Mouse (Mus musculus) Patski (cell line): ENCODE results near the gene Samd15. TPM values are rescaled to one million over a fixed set of nuclear protein-coding genes. Genes with fewer than 3 reads are reported as not detected.
"Not testable (repeated sequence)": the region's sequence is repeated elsewhere in the genome, so short reads cannot be mapped to it uniquely, and the experiment has no call there.

Source experiments
- ATAC-seq: fragments of 100-300 bp; one replicate; pipeline ENCODE4 v1.8.0; 2021
- CTCF ChIA-PET: fragments of 350-600 bp; sonication (Branson Sonifier 250); formaldehyde crosslinking; loops from one replicate; lab custom pipeline; 2022; ENCODE audit warnings: inconsistent platforms; lab: Charles Lee
- POLR2A ChIA-PET: fragments of 350-600 bp; sonication (Branson Sonifier 250); formaldehyde crosslinking; loops from one replicate; lab custom pipeline; 2022; ENCODE audit warnings: antibody characterized with exemption, inconsistent platforms; lab: Charles Lee
- DNase-seq: peaks from one replicate; pipeline ENCODE4 v3.0.0-alpha.2; 2011; ENCODE audit warnings: low read depth, low spot score
- H3K27me3 ChIP-seq: fragments of 371-371 bp; one replicate; pipeline ENCODE4 v1.5.1; 2021
- CTCF ChIP-seq: fragments of 100-300 bp; IDR thresholded peaks from one replicate; pipeline ENCODE4 v1.5.1; 2021
- in situ Hi-C: fragments of 300-500 bp; cut with MboI; formaldehyde crosslinking; loops from 3 replicates; pipeline ENCODE4 v1.11.1; 2018; ENCODE audit warnings: low pct_unique_long_range_greater_than_20kb, mixed read lengths
- polyA plus RNA-seq: library from polyadenylated mRNA; unstranded; gene quantifications from one replicate; pipeline ENCODE4 v1.2.3, GENCODE M21; 2021

The Samd15 gene
- polyA plus RNA-seq = 1.2 TPM

DNA sequence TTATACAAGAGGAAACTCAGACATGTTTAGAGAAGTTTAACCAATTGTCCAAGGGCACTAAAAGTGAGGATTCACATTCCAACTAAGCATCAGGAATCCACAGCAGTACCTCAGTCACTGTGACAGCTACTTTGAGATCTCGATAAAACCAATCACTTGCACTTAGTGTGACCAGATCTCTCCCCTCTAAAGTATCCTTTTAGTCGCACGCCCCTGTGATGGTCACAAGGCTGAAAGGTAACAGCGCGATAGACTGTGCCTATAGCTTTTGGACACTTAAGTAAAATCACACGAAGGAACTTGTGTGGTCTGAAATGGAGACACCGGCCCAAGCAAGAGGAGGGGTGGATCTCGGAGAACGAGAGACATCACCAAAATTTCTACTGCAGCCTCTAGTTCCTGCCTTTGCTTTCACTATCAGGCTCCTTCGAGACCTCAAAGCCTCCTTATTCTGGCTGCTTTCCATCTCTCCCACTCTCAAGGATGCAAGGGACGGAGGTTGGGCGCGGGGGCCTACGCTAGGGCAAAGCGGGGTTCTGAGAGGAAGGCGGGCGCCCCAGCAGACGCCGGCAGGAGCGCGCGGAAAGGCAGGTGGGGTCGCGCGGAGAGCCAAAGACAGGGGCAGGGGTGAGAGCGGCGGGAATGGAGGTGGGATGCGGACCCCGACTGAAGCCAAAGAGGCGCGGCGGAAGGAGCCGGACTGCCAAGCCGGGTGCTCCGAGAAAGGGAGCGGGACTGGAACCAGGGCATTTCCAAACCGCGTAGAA is at the start of gene Samd15:
Samd15 (plus strand) TSS at position 518 of the 767 bp plus-strand sequence.
- DNase-seq = no peak
- TF ChIP-seq CTCF = no peak
- CTCF ChIA-PET = no interaction called here
- in situ Hi-C loops = no loop called here
- POLR2A ChIA-PET = no interaction called here
- peak; percentile 58 for ATAC-seq
- no peaks in the 10 kb centered on the region for H3K27me3 ChIP-seq

DNA sequence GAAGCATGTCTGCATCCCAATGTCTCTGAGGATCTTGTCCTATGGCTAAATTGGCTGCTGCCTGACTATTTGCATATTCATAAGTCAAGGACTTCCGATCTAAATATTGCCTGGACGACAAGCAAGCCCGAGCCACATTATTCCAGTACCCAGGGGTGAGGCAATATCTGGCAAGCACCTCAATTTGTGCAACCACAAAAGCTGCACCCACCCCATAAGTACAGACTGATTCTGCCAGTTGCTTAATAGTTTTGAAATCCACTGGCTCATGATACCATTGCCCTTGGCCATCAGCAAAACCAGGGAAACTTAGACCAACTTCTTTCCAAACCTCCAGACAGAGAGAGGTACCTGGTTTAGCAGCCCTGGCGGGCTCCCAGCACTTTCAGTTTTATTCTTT is 45.1 kb upstream of the Samd15 start:
- CTCF ChIA-PET, H3K27me3 ChIP-seq, POLR2A ChIA-PET, ATAC-seq, DNase-seq, in situ Hi-C loops: not testable (repeated sequence)

DNA sequence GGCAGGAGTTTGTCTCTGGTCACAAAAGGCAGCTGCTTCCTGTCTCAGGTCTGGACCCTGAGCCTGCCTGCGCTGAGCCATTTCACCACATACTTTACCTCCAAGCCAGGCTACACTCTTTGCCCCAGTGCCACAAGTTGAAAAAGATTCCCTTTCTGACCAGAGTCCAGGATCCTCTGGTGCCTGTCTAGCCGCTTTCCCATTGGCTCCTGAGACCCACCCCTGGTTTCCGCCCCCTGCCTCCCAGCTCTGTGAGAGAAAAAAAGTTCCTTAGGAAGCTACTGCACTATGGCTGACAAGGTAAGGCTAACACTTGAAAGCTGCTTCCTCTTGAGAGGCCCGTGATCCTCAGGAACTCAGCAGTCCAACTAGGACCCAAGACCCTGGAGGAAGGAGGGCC is 42.2 kb upstream of the Samd15 start:
- no peak for DNase-seq
- ATAC-seq = no peak
- no peak for TF ChIP-seq CTCF
- in situ Hi-C loops = no loop called here
- CTCF ChIA-PET = interaction anchor here (1.3 kb wide), 1 partner anchor 36 kb away, joined by 5 read pairs; no protein-coding TSS in a partner anchor
- no peaks in the 10 kb centered on the region for H3K27me3 ChIP-seq
- POLR2A ChIA-PET = no interaction called here

DNA sequence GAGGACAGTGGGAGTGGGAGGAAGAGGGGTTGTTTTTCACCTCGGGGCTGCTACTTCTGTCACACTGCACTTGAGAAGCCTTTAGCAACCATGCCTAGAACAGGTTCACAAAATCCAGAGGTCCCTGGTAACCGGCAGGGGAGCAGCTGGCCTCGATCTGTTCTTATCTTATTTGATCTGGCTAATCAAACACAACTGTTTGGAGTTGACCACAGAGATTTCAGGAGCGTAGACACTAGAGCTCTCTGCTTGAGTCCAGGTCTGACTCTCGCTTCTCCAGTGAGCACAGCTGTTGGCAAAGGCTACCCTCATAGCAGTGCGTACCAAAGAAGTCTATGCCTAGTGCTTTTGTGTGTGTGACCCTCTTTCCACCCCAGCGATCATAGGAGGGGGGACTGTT is 41.4 kb upstream of the Samd15 start:
- ChIA-PET POLR2A (interaction anchor here (0.7 kb wide), 1 partner anchor 12 kb away, joined by 3 read pairs; no protein-coding TSS in a partner anchor), CTCF (no interaction called here)
- no peak for TF ChIP-seq CTCF
- in situ Hi-C loops = no loop called here
- DNase-seq = no peak
- no peaks in the 10 kb centered on the region for H3K27me3 ChIP-seq
- no peak for ATAC-seq

GRCm38 (mm10) chr12:87160310-87160709 is 39.2 kb upstream of the Samd15 start:
- no peak for DNase-seq
- H3K27me3 ChIP-seq = no peaks in the 10 kb centered on the region
- no peak for TF ChIP-seq CTCF
- CTCF ChIA-PET = no interaction called here
- POLR2A ChIA-PET = interaction anchor here (0.9 kb wide), 1 partner anchor 12 kb away, joined by 8 read pairs; the partner anchor contains the start of gene Pomt2
- ATAC-seq = no peak
- in situ Hi-C loops = no loop called here

DNA sequence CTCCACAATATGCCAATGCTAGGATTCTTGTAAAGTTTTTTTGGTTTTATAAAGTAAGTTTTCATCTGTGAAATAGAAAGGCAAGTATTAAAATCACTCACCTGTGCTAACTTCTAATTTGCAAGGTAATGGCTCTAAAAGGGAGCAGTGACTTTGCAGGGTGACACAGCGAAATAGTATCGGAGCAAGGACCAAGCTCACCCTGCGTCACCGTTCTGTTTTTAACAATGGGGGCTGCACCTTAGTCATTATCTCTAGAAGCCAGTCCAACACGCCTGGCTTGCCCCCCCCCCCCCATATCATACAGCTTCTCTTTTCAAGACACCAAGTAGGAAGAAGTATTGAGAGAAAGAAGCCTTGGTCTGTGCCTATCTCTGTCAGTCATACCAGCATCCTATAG is 38.7 kb upstream of the Samd15 start:
- DNase-seq (no peak), ATAC-seq (no peak)
- no peaks in the 10 kb centered on the region for H3K27me3 ChIP-seq
- in situ Hi-C loops = no loop called here
- ChIA-PET POLR2A (interaction anchor here (0.6 to 0.9 kb wide), 2 partner anchors 13 to 77 kb away, joined by 3 to 8 read pairs; partner anchors contain the start of gene Pomt2), CTCF (no interaction called here)
- TF ChIP-seq CTCF = no peak

DNA sequence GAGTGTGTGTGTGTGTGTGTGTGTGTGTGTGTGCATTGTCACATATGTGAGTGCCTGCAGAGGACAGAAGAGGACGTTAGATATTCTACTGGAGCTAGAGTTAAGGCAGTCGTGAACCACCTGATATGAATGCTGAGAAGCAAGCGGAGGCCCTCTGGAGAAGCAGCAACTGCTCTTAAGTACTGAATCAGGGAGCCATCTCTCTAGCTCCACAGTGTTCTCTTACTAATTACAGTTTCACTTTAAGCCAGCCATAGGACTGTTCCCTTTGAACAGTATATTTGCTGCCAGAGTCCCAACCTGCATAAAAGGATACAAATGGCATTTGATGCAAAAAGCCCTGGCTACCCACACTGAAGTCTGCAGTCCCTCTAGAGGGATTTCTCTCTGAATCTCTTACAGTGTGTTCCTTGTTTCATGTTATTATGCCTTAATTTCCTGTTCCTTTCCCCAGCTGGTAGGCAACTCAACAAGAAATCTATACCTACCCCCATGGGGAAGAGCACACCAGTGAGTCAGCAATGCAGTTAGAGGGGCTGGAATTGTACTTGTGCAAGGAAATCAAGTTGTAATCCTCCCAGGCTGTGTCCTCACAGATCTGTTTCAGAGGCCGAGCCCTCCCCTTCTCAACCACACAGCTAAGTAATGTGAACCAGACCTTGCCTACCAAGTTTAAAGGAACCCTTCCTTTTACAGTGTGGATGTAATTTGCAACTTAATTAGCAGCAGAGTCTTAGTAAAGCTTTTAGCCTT is 24.2 kb upstream of the Samd15 start:
- CTCF ChIA-PET = interaction anchor here (1.4 to 1.5 kb wide), 2 partner anchors 10 to 11 kb away, joined by 3 to 4 read pairs; no protein-coding TSS in a partner anchor

DNA sequence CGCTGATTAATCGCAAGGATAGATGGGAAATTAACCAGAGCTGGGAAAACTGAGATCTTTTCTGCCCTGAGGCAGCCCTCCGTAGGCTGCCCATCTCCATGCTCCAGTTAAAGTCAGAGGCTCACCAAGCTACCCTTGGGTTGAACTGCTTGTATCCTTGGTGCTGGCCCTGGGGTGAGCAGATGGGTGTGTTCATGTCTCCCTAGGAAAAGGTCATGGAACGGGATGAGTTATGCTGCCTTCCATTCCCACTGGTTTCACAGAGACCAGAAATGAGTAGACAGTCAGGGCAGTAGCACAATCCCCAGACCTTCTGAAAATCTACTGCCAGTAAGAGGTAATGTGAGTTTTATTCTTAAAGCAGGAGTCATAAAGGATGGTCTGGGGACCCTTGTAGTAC is 21.9 kb upstream of the Samd15 start:
- no peak for TF ChIP-seq CTCF
- DNase-seq (no peak), ATAC-seq (no peak)
- in situ Hi-C loops = no loop called here
- ChIA-PET POLR2A (no interaction called here), CTCF (interaction anchor here (1.4 kb wide), 1 partner anchor 18 kb away, joined by 5 read pairs; no protein-coding TSS in a partner anchor)
- no peaks in the 10 kb centered on the region for H3K27me3 ChIP-seq

More for the DNA sequence above, 24.2 kb upstream of the Samd15 start:
- DNase-seq = no peak
- in situ Hi-C loops = no loop called here
- POLR2A ChIA-PET = no interaction called here
- no peak for TF ChIP-seq CTCF
- ATAC-seq = no peak
- no peaks in the 10 kb centered on the region for H3K27me3 ChIP-seq

DNA sequence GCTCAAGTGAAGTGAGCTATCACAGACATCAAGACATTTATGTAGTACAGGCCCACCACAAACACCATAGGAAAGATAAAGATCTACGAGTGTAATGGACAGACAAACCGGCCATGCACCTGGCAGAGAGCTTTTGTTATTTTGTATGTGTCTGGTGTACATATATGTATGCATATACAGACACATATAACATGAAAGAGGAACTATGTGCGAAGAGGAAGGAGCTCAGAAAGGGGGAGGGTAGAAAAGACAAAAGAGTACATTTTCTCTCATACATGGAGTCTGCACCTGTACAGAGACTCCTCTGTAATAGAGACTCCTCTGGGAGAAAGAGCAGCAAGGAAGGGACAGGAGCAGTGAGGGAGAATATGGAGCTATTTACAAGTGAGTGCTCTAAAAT is 6.5 kb upstream of the Samd15 start:
- ChIA-PET POLR2A (interaction anchor here (0.6 kb wide), 1 partner anchor 840 kb away, joined by 7 read pairs; no protein-coding TSS in a partner anchor), CTCF (interaction anchor here (1.2 to 1.7 kb wide), 3 partner anchors 9 to 36 kb away, joined by 3 to 5 read pairs (median 5); no protein-coding TSS in a partner anchor)
- DNase-seq (no peak), ATAC-seq (no peak)
- H3K27me3 ChIP-seq = no peaks in the 10 kb centered on the region
- in situ Hi-C loops = no loop called here
- no peak for TF ChIP-seq CTCF

DNA sequence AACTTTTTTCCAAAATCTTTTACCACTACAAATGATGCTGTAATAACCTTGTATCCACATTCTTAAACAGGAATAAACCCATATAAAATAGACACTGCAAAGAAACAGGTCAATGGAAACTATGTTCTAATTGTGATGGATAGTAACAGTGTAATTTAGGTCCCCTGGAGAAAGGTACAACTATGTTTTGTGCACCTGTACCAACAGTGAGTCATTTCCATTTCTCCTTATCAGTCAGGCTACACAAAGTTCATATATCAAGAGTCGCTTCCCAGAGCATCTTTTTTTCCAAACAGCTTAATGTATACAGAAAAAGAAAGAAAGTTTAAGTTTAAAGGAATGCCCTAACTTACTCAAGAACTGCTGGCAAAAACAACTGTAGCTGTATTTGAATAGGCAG is 4.5 kb upstream of the Samd15 start:
- in situ Hi-C loops = no loop called here
- ATAC-seq (no peak), DNase-seq (no peak)
- no peaks in the 10 kb centered on the region for H3K27me3 ChIP-seq
- ChIA-PET POLR2A (no interaction called here), CTCF (no interaction called here)
- no peak for TF ChIP-seq CTCF

DNA sequence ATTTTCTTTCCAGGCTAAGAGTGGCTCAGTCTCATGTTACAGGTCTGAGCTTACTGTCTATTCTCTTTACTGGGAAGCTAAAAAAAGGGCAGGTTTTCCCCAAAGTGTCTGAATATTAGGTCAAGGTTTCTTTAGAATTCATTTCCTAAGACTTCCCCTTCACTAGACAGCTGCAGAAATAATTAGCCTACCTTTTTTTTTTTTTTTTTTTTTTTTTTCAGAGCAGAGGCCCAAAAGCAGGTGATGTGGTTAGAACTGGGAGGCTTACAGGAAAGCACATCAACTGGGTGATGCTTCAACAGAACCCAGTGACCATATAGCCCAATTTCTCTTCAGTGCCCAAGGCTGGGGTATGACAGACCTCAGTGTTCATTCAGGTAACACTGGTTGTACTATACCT is 3.2 kb upstream of the Samd15 start:
- ChIA-PET CTCF (interaction anchor here (1.2 to 1.3 kb wide), 2 partner anchors 37 to 54 kb away, joined by 3 read pairs; no protein-coding TSS in a partner anchor), POLR2A (interaction anchor here (0.7 kb wide), 1 partner anchor 1206 kb away, joined by 3 read pairs; no protein-coding TSS in a partner anchor)
- in situ Hi-C loops = no loop called here
- no peak for TF ChIP-seq CTCF
- no peak for DNase-seq
- no peaks in the 10 kb centered on the region for H3K27me3 ChIP-seq
- no peak for ATAC-seq
